Mouse (Mus musculus): ENCODE data around the gene Gm49322. TPM values are rescaled to one million over a fixed set of nuclear protein-coding genes. Genes with fewer than 3 reads are reported as not detected.

The Gm49322 gene
- polyA plus RNA-seq, 1 experiment from 2014 or later: 4.1 TPM

DNA sequence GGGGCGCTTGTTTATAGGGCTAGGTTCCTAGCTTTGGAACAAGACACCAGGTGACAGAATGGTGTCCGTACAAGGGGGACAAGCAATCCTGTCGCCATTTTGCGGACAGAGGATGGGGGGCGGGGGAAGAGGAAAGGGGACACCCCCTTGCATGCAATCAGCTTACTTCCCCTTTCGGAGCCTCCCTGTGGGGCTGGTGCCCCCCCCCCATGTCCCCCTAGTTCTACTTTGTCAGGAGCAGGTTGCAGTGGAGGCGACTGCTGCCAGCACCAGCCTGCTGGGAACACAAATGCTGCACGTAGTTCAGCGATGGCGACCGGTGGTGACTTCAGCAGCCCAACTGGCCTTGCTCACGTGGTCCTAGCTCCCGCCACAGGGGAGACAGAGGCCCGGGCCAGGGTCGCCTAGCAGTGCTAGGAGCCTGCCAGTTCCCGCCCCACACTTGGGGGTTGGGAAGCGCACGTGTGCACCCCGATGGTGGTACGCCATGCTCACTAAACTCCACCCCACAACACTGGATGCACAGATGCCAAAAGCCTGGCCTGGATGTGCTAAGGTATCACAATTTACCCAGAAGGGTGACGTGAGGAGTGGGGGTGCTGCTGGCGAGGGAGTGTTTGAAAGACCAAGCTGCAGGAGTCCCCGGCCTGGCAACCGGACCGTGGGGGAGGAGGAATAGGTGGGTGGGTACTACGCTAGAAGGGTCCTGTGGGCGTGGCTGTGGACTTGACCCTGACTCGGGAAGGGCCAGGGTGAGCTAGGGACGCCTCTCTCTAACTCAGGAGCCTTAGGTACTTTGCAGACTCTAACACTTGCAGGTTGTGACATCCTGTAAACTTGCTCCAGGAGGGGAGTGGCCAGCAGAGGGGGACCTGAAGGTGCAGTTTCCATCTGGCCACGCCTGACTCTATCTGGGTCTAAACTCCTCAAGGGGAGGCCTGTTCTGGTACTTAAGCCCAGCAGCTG is 34.7 kb upstream of the Gm49322 start:
- Histone ChIP-seq H3K4me1 (replicated peaks; ENCODE audit: control insufficient read depth, insufficient read depth, low read length) (peaks cover 58% of the 10 kb centered on the region), H3K27me3 (replicated peaks; ENCODE audit: control insufficient read depth, insufficient read depth, low read length) (no peaks in the 10 kb centered on the region), H3K27ac (ENCODE audit: low read length) (0 out of 2 replicates have a peak overlapping the region, but pooled peaks have one; percentile 10), H3K9ac (replicated peaks; ENCODE audit: low read depth, low read length) (peak overlapping the region; percentile 46), H3K4me3 (replicated peaks; ENCODE audit: low read length) (peak overlapping the region; percentile 6; the same call in 1 of the 2 replicates), H3K36me3 (ENCODE audit: control insufficient read depth, insufficient read depth) (no peaks in the 10 kb centered on the region), H3K9me3 (ENCODE audit: control insufficient read depth, low read length) (no peaks in the 10 kb centered on the region), H3K4me2 (ENCODE audit: low read length) (peak overlapping the region; percentile 36)
- no peak for ATAC-seq
- 17% methylated on average over 30 of the region's 30 CpGs for WGBS

DNA sequence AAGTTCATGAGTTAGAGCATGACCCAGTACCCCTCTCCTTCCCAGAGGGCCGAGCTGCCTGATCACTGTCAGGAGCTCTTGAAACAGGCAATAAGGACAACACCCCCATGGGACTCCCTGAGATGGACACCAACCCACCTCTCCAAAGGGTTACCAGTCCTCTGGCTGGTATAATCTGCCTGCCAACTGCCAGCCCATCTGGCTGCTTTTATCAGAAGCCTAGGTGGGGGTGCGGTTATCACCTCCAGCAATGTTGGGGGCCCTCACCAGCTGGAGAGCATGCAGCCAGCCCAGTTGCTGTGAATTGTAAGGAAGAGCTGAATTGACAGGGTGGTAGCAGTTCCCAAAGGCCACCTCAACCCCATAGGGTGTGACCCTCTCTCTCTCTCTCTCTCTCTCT is 33.3 kb upstream of the Gm49322 start:
- no peak for ATAC-seq
- no peak overlapping the region for H3K4me3 ChIP-seq (replicated peaks; ENCODE audit: low read length)
- no peak overlapping the region for H3K9ac ChIP-seq (replicated peaks; ENCODE audit: low read depth, low read length)
- H3K36me3 ChIP-seq (ENCODE audit: control insufficient read depth, insufficient read depth): no peaks in the 10 kb centered on the region
- no peaks in the 10 kb centered on the region for H3K27me3 ChIP-seq (replicated peaks; ENCODE audit: control insufficient read depth, insufficient read depth, low read length)
- no peaks in the 10 kb centered on the region for H3K9me3 ChIP-seq (ENCODE audit: control insufficient read depth, low read length)
- H3K4me1 ChIP-seq (replicated peaks; ENCODE audit: control insufficient read depth, insufficient read depth, low read length): peaks cover 46% of the 10 kb centered on the region
- no peak overlapping the region for H3K27ac ChIP-seq (ENCODE audit: low read length)
- WGBS: 80% methylated on average over 2 of the region's 2 CpGs
- no peak overlapping the region for H3K4me2 ChIP-seq (ENCODE audit: low read length)

DNA sequence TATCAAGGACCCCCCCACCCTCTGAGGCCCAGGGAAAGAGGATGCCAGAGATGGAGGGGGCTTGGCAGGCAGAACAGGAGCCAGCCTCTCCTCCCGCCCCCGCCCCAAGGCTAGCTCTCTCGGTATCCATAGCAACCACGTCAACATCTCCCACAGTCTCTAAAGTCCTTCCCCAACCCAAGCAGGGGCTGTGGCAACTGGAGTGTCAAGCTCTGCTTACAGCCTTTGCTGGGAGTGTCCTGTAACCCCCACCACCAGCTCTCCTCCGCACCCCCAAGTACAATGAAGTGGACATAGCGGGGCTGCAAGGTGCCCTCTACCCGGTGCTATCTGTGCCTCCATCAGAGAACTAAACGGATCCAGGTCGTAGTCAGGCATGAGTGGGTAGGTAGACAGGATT is 31.9 kb upstream of the Gm49322 start:
- no peak overlapping the region; the same call in 1 of the 2 replicates for H3K4me2 ChIP-seq (ENCODE audit: low read length)
- H3K4me1 ChIP-seq (replicated peaks; ENCODE audit: control insufficient read depth, insufficient read depth, low read length): peaks cover 56% of the 10 kb centered on the region
- no peak overlapping the region for H3K9ac ChIP-seq (replicated peaks; ENCODE audit: low read depth, low read length)
- no peak overlapping the region for H3K27ac ChIP-seq (ENCODE audit: low read length)
- no peaks in the 10 kb centered on the region for H3K36me3 ChIP-seq (ENCODE audit: control insufficient read depth, insufficient read depth)
- H3K4me3 ChIP-seq (replicated peaks; ENCODE audit: low read length): no peak overlapping the region
- H3K27me3 ChIP-seq (replicated peaks; ENCODE audit: control insufficient read depth, insufficient read depth, low read length): no peaks in the 10 kb centered on the region
- H3K9me3 ChIP-seq (ENCODE audit: control insufficient read depth, low read length): no peaks in the 10 kb centered on the region
- WGBS: 61% methylated on average over 9 of the region's 9 CpGs
- no peak for ATAC-seq

DNA sequence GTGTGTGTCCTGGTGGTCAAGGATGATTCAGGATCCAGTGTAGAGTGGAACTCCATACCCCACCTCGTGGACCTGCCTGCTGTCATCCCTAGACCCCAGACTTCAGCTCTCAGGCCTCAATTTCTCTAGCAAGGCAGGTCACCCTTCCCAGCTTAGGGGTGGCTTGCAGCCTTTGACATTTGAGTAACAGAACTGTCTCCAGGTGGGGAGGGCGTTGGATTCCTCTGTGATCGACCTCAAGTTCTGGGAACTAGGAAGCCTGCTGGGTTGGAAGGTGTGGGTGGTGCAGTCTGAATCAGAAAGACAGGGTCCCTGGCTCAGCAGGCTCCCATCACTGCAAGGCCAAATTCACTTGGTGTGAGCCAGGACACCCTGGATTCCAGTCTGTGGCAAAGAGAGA is 30.9 kb upstream of the Gm49322 start:
- 87% methylated on average over 3 of the region's 3 CpGs for WGBS
- Histone ChIP-seq H3K9ac (replicated peaks; ENCODE audit: low read depth, low read length) (no peak overlapping the region), H3K9me3 (ENCODE audit: control insufficient read depth, low read length) (no peaks in the 10 kb centered on the region), H3K4me2 (ENCODE audit: low read length) (no peak overlapping the region), H3K27ac (ENCODE audit: low read length) (no peak overlapping the region), H3K4me1 (replicated peaks; ENCODE audit: control insufficient read depth, insufficient read depth, low read length) (peaks cover 56% of the 10 kb centered on the region), H3K4me3 (replicated peaks; ENCODE audit: low read length) (no peak overlapping the region), H3K36me3 (ENCODE audit: control insufficient read depth, insufficient read depth) (no peaks in the 10 kb centered on the region), H3K27me3 (replicated peaks; ENCODE audit: control insufficient read depth, insufficient read depth, low read length) (no peaks in the 10 kb centered on the region)
- ATAC-seq: no peak

DNA sequence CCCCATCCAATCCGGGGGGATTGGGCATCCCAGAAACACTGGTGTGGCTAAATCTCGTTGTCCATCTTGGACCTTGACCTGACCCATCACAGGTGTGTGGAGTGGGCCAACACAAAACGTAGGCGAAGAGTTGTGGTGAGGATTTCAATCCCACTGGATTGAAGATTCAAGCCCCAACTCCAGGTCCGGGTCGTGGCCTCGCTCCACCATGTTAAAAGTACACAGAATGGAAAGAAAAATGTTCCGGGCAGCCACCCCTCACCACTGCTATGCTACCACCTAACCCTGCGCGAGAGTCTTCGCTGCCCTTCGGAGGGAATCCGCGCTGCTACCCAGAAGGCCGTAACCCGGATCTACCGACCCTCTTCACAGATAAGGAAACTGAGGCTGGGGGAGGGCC is 29.9 kb upstream of the Gm49322 start:
- H3K27ac ChIP-seq (ENCODE audit: low read length): no peak overlapping the region
- peak overlapping the region; percentile 65 for H3K9ac ChIP-seq (replicated peaks; ENCODE audit: low read depth, low read length)
- no peaks in the 10 kb centered on the region for H3K27me3 ChIP-seq (replicated peaks; ENCODE audit: control insufficient read depth, insufficient read depth, low read length)
- H3K4me3 ChIP-seq (replicated peaks; ENCODE audit: low read length): peak overlapping the region; percentile 70
- peak overlapping the region; percentile 87 for H3K4me2 ChIP-seq (ENCODE audit: low read length)
- no peak for ATAC-seq
- H3K9me3 ChIP-seq (ENCODE audit: control insufficient read depth, low read length): no peaks in the 10 kb centered on the region
- H3K36me3 ChIP-seq (ENCODE audit: control insufficient read depth, insufficient read depth): no peaks in the 10 kb centered on the region
- H3K4me1 ChIP-seq (replicated peaks; ENCODE audit: control insufficient read depth, insufficient read depth, low read length): peaks cover 51% of the 10 kb centered on the region
- WGBS: 19% methylated on average over 17 of the region's 17 CpGs

DNA sequence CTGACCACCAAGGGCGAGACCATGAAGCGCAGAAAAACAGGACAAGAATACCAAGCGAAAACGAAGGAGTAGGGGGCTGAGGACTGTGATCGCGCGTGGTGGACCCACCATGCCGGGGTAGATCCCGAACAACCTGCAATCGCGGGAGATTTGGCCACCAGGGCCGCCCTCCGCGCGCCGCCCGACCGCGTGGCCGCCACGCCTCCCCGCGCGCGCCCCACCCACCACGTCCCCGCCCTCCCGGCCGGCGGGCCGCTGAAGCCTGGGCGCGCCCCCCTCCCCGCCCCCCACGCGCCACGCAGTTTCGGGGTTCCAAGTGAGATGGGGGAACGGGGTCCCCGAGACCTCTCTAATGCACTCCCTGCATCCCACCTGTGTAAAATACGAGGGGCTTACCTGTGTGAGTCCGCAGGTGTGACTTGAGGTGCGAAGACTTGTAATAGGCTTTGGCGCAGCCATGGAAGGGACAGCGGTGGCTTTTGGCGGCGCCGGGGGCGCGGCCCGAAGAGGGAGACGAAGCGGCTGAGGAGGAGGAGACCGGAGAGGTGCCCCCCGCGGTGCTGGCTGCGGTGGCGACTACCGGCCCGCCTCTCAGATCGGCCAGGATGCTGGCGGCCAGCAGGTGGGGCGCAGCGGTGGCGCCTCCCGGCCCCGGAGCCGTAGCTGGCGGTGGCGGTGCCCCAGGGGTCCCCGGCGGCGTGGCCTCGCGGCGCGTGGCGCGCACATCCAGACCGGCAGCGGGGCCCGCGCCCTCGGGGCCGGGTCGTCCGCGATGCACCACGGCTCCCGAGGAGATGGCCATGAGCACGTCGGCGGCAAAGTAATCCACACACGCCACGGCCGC is 29.2 kb upstream of the Gm49322 start:
- Histone ChIP-seq H3K36me3 (ENCODE audit: control insufficient read depth, insufficient read depth) (no peaks in the 10 kb centered on the region), H3K27ac (ENCODE audit: low read length) (peak overlapping the region; percentile 89), H3K4me2 (ENCODE audit: low read length) (peak overlapping the region; percentile 87), H3K4me1 (replicated peaks; ENCODE audit: control insufficient read depth, insufficient read depth, low read length) (peaks cover 44% of the 10 kb centered on the region), H3K4me3 (replicated peaks; ENCODE audit: low read length) (peak overlapping the region; percentile 70), H3K27me3 (replicated peaks; ENCODE audit: control insufficient read depth, insufficient read depth, low read length) (no peaks in the 10 kb centered on the region), H3K9ac (replicated peaks; ENCODE audit: low read depth, low read length) (peak overlapping the region; percentile 65), H3K9me3 (ENCODE audit: control insufficient read depth, low read length) (no peaks in the 10 kb centered on the region)
- WGBS: 0% methylated on average over 82 of the region's 96 CpGs
- ATAC-seq: peak; percentile 0; the same call in 1 of the 2 replicates

DNA sequence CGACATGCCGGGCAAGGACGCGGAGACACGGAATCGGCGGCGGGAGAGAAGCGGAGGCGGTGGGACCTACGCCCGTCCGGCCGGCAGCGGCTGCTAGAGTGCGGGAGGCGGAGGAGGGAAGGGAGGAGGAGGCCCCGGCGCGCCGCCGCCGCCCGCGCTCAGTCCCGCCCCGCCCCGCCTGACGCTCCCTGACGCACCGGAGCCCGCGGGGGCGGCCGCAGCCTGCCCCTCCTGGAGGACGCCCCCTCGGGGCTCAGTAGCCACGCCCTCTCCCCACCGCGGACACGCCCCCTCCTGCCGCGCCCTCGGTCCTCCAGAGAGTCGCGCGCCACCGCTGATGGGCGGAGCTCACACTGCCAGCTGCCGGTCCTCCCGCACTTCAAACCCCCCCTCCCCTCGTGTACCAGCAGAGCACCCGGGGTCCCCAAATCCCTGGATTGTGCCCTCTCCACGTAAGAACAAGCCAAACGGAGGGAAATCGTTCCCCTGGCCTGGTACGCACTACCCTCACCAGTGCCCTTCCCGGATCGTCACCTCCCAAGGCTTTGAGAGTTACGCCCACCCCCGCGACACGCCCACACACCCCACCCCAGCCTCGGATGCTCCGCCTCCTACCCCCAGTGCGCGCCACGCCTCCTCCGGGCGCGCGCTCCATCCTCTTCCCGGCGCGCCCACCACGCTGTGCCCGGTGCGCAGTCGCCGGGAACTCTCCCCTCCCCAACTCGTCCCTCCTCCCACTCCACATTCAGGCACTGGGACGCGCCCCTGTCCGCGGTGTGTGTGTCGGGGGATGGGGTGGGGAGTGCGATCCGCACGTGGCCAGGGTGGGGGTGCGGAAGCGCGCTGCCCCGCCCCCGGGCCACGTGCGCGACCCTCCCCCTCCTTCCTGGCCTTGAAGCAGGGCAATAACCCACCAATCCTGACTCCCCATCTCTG is 28.4 kb upstream of the Gm49322 start, which contains the start of gene Klf16:
Klf16 (minus strand) TSS at position 127 of the 936 bp plus-strand sequence.
- WGBS: under 1% methylated on average over 86 of the region's 97 CpGs
- Histone ChIP-seq H3K27me3 (replicated peaks; ENCODE audit: control insufficient read depth, insufficient read depth, low read length) (no peaks in the 10 kb centered on the region), H3K9ac (replicated peaks; ENCODE audit: low read depth, low read length) (peak within 1 kb of the TSS; percentile 65), H3K27ac (ENCODE audit: low read length) (peak within 1 kb of the TSS; percentile 89), H3K36me3 (ENCODE audit: control insufficient read depth, insufficient read depth) (no peaks in the 10 kb centered on the region), H3K4me2 (ENCODE audit: low read length) (peak within 1 kb of the TSS; percentile 87), H3K4me1 (replicated peaks; ENCODE audit: control insufficient read depth, insufficient read depth, low read length) (peaks cover 40% of the 10 kb centered on the region), H3K4me3 (replicated peaks; ENCODE audit: low read length) (peak within 1 kb of the TSS; percentile 70), H3K9me3 (ENCODE audit: control insufficient read depth, low read length) (no peaks in the 10 kb centered on the region)
- ATAC-seq: peak; percentile 78

DNA sequence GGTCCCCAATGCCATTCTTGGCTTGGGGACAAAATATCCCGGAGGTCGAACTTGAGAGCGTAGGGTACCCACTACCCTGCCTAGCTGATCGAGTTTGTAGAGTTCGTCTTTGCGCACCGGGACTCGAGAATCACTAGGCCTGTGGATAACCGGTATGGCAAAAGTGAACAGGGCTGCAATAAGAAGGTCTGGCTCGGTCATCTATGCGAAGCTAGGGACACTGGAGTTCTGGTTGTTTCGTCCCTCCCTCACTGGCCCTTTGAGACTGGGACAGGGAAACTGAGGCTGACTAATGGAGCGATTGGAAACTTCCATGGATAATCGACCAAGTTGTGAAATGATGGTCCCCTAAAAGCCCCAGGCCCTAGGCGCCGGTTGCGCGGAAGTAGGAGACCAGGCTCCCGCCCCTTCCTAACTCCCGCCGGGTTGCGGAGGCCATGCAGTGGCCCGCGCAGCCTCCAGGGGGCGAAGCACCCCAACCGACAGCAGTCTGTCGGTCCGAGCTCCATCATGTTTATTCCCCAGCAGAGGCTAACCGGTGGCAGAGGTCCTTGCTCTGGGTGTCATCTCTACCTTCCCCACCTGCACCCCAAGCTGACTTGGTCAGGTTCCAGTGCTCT is 27.6 kb upstream of the Gm49322 start:
- H3K4me1 ChIP-seq (replicated peaks; ENCODE audit: control insufficient read depth, insufficient read depth, low read length): peaks cover 39% of the 10 kb centered on the region
- peak overlapping the region; percentile 87 for H3K4me2 ChIP-seq (ENCODE audit: low read length)
- H3K4me3 ChIP-seq (replicated peaks; ENCODE audit: low read length): peak overlapping the region; percentile 70
- H3K9ac ChIP-seq (replicated peaks; ENCODE audit: low read depth, low read length): peak overlapping the region; percentile 65
- peak overlapping the region; percentile 89 for H3K27ac ChIP-seq (ENCODE audit: low read length)
- H3K27me3 ChIP-seq (replicated peaks; ENCODE audit: control insufficient read depth, insufficient read depth, low read length): no peaks in the 10 kb centered on the region
- H3K9me3 ChIP-seq (ENCODE audit: control insufficient read depth, low read length): no peaks in the 10 kb centered on the region
- WGBS: under 1% methylated on average over 29 of the region's 29 CpGs
- ATAC-seq: peak; percentile 9; the same call in 1 of the 2 replicates
- H3K36me3 ChIP-seq (ENCODE audit: control insufficient read depth, insufficient read depth): no peaks in the 10 kb centered on the region
